Mouse (Mus musculus): Measurements from ENCODE around the gene Itgb7. TPM values are rescaled to one million over a fixed set of nuclear protein-coding genes. Genes with fewer than 3 reads are reported as not detected.

The Itgb7 gene
- 1 to 10 TPM in 1 of 2 experiments, under 1 TPM in 1; 0.91 to 1.1 TPM for total RNA-seq (2021)
- long read RNA-seq, experiment 1, partial matches to known transcripts, result 2 of 4 reads
- long read RNA-seq, experiment 1, other reads (novel, unspliced or antisense), result 1 of 4 reads
- long read RNA-seq, experiment 2, result 0 reads

GRCm38 (mm10) chr15:102231748-102232147, at the start of gene Itgb7:
Gene Itgb7 (minus strand): TSS chr15:102231944.
- no peak for DNase-seq (ENCODE audit: low spot score in 2 of 2)

- DNase-seq (ENCODE audit: low spot score in 2 of 2), result no peak
Observed at GRCm38 (mm10) chr15:102280623-102281022, 48.9 kb upstream of the Itgb7 start.

GRCm38 (mm10) chr15:102279783-102280520, 48.2 kb upstream of the Itgb7 start:
- DNase-seq (ENCODE audit: low spot score in 2 of 2), result no peak

- peak; percentile 81 to 87 for DNase-seq (ENCODE audit: low spot score in 2 of 2)
Observed at GRCm38 (mm10) chr15:102279092-102279782, 47.5 kb upstream of the Itgb7 start, which contains the start of gene Mfsd5. Gene Mfsd5 (plus strand): TSS chr15:102279454.

- DNase-seq (ENCODE audit: low spot score in 2 of 2), result no peak
Observed at GRCm38 (mm10) chr15:102278726-102279091, 47.0 kb upstream of the Itgb7 start.

DNA sequence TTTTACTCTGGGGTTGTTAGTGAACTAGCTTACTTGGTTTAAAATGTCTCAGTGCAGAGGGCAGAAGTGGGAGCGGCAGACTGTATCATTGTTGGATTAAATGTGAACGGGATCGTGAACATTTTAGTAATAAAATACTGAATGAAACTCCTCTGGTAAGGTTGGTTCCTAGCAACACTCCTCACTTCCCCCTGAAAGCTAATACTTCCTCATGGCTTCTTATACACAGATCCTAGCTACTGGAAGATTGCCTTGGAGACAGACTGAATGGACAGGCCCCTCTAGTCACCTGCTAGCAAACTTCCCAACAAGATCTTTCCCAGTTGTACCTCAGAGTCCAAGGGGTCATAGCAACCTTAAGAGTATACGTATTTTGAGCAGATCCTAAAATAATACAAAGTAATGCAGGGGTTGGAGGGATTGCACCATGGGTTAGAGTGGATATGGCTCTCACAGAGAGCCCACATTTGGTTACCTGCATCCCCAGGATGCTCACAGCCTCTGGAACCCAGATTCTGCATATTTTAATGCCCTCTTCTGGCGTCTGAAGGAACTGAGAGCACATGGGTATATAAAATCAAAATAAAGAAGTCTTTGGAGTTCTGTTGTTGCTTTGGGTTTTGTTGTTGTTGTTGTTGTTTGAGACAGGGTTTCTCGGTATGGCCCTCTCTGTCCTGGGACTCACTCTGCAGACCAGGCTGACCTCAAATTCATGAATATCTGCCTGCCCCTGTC, 42.4 kb upstream of the Itgb7 start:
- DNase-seq (ENCODE audit: low spot score in 2 of 2), result no peak

DNA sequence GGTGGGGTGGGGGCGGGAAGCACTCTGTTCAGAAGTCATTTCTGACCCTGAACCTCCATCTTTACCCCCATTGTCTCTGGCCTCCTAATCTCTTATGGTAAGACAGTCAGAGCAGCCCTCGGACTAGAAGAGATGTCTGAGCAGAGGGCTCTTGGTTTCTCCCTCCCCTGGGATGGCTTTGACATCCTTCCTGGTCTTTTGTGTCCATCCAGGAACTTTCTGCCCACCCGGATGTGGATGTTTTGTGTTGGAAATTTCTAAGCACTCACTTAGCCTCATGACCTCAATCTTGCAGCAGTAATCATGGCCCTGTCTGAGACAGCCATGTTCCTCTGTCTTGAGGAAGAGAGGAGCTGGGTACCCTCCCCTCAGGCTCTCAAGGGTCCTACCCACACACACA, 39.7 kb upstream of the Itgb7 start:
- DNase-seq (ENCODE audit: low spot score in 2 of 2), result no peak

DNA sequence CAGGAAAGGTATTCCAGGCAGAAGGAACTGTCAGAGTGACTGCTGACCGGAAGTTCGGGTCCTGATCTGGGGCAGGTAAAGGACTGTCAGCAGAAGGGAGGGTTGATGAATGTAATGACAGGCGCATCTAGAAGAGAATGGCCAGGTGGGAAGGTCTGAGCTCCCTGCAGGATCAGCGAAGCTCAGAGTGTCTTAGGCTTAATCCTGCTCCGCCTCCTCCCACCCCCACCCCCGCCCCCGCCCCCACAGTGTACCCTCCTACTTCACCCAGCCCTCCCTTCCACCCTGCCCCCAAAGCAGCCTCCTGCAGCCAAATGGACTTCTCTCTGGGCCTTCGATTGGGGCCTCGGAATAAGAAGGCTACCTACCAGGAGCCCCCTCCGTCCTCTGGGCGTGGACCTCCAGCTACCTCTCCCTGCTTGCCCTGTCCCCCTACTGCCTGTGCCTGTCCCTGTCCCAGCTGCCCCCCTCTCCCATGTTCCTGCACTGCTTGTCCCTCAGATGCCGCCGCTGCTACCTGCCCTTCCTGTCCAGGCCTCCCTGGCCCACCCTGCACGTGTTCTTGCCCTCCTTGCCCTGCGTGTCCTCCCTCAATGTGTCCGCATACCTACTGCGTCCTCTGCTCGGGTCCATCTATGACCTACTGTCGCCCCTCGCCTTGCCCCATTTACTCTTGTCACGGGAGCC, 38.7 kb upstream of the Itgb7 start, which contains the start of gene Gm9918:
Gene Gm9918 (plus strand): TSS at position 290 of the 687 bp plus-strand sequence.
- DNase-seq (ENCODE audit: low spot score in 2 of 2), result no peak

DNA sequence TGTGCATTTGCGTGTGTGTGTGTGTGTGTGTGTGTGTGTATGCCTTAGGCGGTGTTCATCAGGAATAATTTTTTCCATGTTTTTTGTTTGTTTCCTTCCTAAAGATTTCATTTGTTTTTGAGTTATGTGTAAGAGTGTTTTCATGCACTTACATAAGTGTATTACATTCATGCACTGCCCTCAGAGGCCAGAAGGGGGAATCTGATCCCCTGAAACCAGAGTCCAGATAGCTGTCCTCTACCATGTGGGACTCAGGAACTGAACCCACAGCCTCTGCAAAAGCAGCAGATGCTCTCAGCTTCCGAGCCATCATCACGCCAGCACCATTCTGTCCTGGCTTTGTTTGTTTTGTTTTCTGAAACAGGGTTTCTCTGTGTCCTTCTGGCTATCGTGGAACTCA, 33.8 kb upstream of the Itgb7 start:
- DNase-seq (ENCODE audit: low spot score in 2 of 2), result no peak

- no peak for DNase-seq (ENCODE audit: low spot score in 2 of 2)
Observed at GRCm38 (mm10) chr15:102263037-102263436, 31.3 kb upstream of the Itgb7 start.

- peak; percentile 52 to 56 for DNase-seq (ENCODE audit: low spot score in 2 of 2)
Observed at GRCm38 (mm10) chr15:102262582-102262981, 30.8 kb upstream of the Itgb7 start.

GRCm38 (mm10) chr15:102258581-102259253, 27.0 kb upstream of the Itgb7 start:
- no peak for DNase-seq (ENCODE audit: low spot score in 2 of 2)

GRCm38 (mm10) chr15:102258076-102258470, 26.3 kb upstream of the Itgb7 start:
- DNase-seq (ENCODE audit: low spot score in 2 of 2), result peak; percentile 52 to 63

- peak; percentile 20 to 44 for DNase-seq (ENCODE audit: low spot score in 2 of 2)
Observed at GRCm38 (mm10) chr15:102257202-102258075, 25.7 kb upstream of the Itgb7 start, which contains the start of gene Rarg. Gene Rarg (minus strand): TSS chr15:102257517.

DNA sequence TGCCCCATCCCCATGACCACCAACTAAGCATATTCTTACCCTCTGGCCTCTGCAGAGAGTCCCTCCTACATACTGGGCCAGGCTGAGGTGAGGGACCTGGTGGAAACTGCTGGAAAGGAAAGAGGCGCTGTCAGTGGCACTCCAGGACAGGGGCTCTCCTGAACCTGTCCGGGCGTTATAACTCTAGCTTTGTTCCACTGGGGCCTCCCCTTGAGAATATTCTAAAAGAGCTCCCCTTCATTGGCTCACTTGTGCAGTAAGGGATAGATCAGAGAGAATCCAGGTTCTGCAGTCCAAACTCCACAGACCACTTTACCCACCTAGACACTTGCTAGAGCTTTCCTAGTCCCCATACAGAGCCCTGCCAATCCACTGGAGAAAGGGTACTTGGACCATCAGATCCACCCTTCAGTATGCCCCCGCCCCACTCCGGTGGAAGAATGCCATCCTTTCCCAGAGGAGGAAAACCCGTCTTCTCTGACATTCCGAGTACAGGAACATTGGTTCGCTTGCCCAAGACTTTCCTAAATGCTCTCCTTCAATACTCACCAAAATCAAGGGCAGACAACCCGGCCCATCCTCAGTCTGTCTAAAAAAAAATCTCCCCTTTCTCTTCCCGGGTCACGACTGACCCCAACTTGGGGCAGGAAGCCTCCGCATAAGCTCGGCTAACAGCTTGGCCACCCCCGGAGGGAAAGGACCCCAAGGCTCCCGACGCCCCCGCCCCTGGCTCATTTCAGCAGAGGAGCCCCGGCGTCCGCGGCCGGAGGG, 24.9 kb upstream of the Itgb7 start:
- DNase-seq (ENCODE audit: low spot score in 2 of 2), result peak; percentile 24 to 50

DNA sequence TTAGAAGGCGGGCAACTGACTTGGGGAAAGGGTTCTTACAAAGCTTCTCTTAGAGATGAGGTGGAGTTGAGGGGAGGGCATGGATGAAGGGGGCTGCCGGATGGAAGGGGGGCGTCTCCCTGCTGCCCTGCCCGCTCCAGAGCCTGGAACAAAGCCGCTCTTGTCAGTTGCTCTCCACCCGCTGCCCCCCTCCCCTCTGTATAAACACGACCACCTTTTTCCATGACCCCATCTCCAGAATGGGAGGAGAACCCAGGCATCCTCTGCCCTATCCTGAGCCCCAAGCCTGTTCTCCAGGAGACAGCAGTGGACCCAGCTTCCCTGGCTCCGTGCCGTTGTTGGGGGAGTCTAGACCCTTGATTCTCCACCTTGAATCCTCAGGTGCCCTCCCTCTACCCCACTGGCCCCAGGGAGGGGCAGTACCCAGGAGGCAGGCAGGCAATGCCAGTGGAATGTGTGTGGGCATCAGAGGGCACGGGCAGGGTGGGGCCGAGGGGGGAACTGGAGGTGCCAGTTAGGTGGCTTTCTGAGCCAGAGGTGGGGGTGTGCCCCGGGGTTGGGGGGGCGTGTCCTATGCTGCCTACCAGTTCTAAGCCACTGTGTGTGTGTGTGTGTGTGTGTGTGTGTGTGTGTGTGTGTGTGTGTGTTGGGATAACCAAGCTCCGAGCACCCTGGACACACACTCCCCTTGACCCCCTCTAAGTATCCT, 24.0 kb upstream of the Itgb7 start:
- DNase-seq (ENCODE audit: low spot score in 2 of 2), result no peak

GRCm38 (mm10) chr15:102250521-102250920, 18.8 kb upstream of the Itgb7 start:
- DNase-seq (ENCODE audit: low spot score in 2 of 2), result no peak

DNA sequence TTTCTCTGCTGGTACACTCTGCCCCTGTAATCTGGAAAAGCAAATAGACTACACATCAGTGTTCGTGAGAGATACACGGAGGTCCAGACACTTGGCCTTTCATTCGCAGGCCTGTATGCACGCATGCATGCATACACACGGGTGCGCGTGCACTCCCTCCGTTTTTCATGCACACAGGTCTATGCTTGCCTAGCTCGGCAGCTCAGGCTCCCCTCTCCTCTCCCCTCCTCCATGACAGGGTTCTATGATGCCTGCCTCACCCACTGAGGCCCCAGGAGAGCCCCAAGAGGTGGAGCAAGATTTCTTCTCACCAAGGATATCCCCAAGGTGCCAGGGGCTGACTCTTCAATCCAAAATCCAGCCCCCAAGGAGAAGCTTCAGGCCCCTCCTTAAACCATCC, 18.2 kb upstream of the Itgb7 start:
- no peak for DNase-seq (ENCODE audit: low spot score in 2 of 2)
